Mouse (Mus musculus): ENCODE data around the gene Xylt2. TPM values are rescaled to one million over a fixed set of nuclear protein-coding genes. Genes with fewer than 3 reads are reported as not detected.

Xylt2 gene
- 2.3 and 2.7 TPM in 2 replicates for polyA plus RNA-seq (2012; rRNA removed)

GRCm38 (mm10) chr11:94676754-94677606, at the start of gene Xylt2:
Gene Xylt2, minus strand, starts transcription at chr11:94677515.

DNA sequence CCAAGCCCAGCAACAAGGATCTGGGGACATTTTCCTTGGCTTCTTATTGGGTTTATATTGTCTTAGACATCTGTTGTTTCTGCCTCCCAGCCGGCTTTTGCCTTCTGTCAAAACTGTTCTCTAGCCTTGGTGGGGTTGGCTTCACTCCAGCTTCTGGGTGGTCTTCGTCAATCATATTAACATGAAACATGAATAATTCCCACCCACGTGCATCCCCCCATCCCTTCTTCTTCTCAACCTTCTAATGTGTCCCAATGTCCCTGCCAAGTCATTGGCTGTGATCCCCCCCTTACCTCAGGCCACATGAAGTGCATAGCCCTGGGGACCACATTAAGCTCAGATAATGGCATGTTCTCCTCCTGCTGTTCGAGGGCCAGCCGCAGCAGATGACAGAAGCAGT, 27.2 kb upstream of the Xylt2 start, which contains the start of gene Gm11541:
Gene Gm11541, minus strand, starts transcription at position 28 of the 400 bp plus-strand sequence.

GRCm38 (mm10) chr11:94653663-94654436, 23.5 kb downstream of the Xylt2 start, which contains the start of the genes Mrpl27 and Eme1:
Gene Mrpl27, plus strand, starts transcription at chr11:94653767.
Gene Eme1, minus strand, starts transcription at chr11:94653964.

GRCm38 (mm10) chr11:94629199-94629883, 48.0 kb downstream of the Xylt2 start, which contains the start of gene Lrrc59:
Gene Lrrc59, plus strand, starts transcription at chr11:94629767.

Other genes starting within 250 kb of the Xylt2 start
- gene Cacna1g, start 203.3 kb downstream of the Xylt2 start, polyA plus RNA-seq (2012; rRNA removed) = 6.3 and 7.3 TPM in 2 replicates
- not detected in 2 replicates for gene Spata20, start 191.3 kb downstream of the Xylt2 start, polyA plus RNA-seq (2012; rRNA removed)
- gene Epn3, start 177.5 kb downstream of the Xylt2 start, polyA plus RNA-seq (2012; rRNA removed) = 0.02 and 0.05 TPM in 2 replicates
- gene Mycbpap, start 155.8 kb downstream of the Xylt2 start, polyA plus RNA-seq (2012; rRNA removed) = 0.06 and 0.08 TPM in 2 replicates
- gene Rsad1, start 128.3 kb downstream of the Xylt2 start, polyA plus RNA-seq (2012; rRNA removed) = 1.1 and 1.5 TPM in 2 replicates
- 0.02 and 0.06 TPM in 2 replicates for gene Chad, start 112.5 kb downstream of the Xylt2 start, polyA plus RNA-seq (2012; rRNA removed)
- 3.5 and 4.0 TPM in 2 replicates for gene Acsf2, start 75.6 kb downstream of the Xylt2 start, polyA plus RNA-seq (2012; rRNA removed)
- gene Lrrc59, start 47.7 kb downstream of the Xylt2 start, polyA plus RNA-seq (2012; rRNA removed) = 54.1 and 56.5 TPM in 2 replicates
- 58.6 and 65.0 TPM in 2 replicates for gene Mrpl27, start 23.7 kb downstream of the Xylt2 start, polyA plus RNA-seq (2012; rRNA removed)
- 14.1 and 15.7 TPM in 2 replicates for gene Eme1, start 23.6 kb downstream of the Xylt2 start, polyA plus RNA-seq (2012; rRNA removed)
- gene Gm11541, start 27.0 kb upstream of the Xylt2 start, polyA plus RNA-seq (2012; rRNA removed) = not detected in 2 replicates
- 0.02 TPM in 1 of 2 replicates, not detected in the other for gene Cdc34b, start 64.3 kb upstream of the Xylt2 start, polyA plus RNA-seq (2012; rRNA removed)
- not detected in 2 replicates for gene Tmem92, start 105.2 kb upstream of the Xylt2 start, polyA plus RNA-seq (2012; rRNA removed)